Mouse (Mus musculus): ENCODE measurements around the gene Fancm. TPM values are rescaled to one million over a fixed set of nuclear protein-coding genes. Genes with fewer than 3 reads are reported as not detected.

Fancm gene
- 11.7 and 15.6 TPM in 2 replicates for total RNA-seq (2012; rRNA removed)
- polyA plus RNA-seq (2012; ENCODE audit: insufficient read depth in 1 of 2, insufficient read length in 2 of 2, low read depth in 1 of 2, low replicate concordance in 2 of 2, missing spikeins in 1 of 2), result 10 to 100 TPM; 12.8 to 25.3 TPM

DNA sequence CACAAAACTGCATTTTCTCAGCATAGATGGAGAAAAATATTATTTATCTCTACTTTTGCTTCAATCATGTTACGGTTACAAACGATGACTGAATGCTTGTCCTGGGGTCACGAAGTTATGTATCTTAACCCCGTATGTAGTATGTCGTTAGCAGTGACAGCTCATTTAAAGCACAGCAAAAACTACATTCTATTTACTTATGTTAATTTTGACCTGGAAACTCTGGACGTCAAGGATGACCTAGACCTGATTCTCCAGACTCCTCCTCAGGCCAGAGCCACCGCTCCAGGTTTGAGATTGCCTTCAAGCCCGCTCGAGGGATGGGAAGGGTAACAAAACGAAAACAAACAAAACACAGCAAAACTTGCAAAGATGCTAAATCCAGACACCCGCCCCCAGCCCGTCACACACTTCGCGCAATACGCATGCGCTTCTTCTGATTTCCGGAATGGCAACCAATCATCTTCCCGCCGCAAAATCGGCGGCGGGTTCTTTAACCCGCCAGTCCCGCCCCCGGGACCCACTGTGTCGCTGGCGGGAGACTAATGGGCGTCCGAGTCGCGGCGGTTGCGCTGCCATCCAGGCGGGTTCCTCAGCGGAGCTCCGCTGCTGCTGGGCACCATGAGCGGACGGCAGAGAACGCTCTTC, at the start of gene Fancm:
Gene Fancm, plus strand, starts transcription at position 519 of the 648 bp plus-strand sequence.
- Histone ChIP-seq H3K9ac (ENCODE audit: control insufficient read depth, low read depth, low read length, poor library complexity, severe bottlenecking) (peak within 1 kb of the TSS; percentile 85), H3K27ac (ENCODE audit: control insufficient read depth, low read depth, low read length) (peak within 1 kb of the TSS; percentile 52), H3K9me3 (replicated peaks; ENCODE audit: insufficient read depth, low read length) (no peaks in the 10 kb centered on the region), H3K4me3 (ENCODE audit: control insufficient read depth in 1 of 2, insufficient read depth in 1 of 2, low read depth in 2 of 2, low read length in 2 of 2) (peak within 1 kb of the TSS; percentile 84 to 86), H3K27me3 (ENCODE audit: control insufficient read depth in 1 of 2, insufficient read depth in 2 of 2, low read length in 2 of 2) (no peaks in the 10 kb centered on the region), H3K4me1 (ENCODE audit: control insufficient read depth in 1 of 2, insufficient read depth in 2 of 2, low read length in 2 of 2) (peaks cover 0 to 8% of the 10 kb centered on the region in 2 experiments; a peak in 2 of 4 replicates), H3K36me3 (ENCODE audit: control insufficient read depth in 1 of 2, insufficient read depth in 2 of 2, low read length in 2 of 2) (peaks cover 0 to 16% of the 10 kb centered on the region in 2 experiments; a peak in 2 of 4 replicates), H3K79me2 (ENCODE audit: control insufficient read depth, insufficient read depth, low read length, poor library complexity) (peaks cover 30% of the 10 kb centered on the region)
- peak; percentile 96 for DNase-seq (ENCODE audit: low read depth, low spot score)
- TF ChIP-seq ZC3H11A (IDR thresholded peaks at IDR 0.05; ENCODE audit: low read depth, low read length) (no peak), NRF1 (IDR thresholded peaks at IDR 0.05; ENCODE audit: insufficient read depth, low read depth, low read length, poor library complexity, severe bottlenecking) (peak; percentile 91), ETS1 (IDR thresholded peaks at IDR 0.05; ENCODE audit: low read depth, low read length) (peak; percentile 32; the same call in 1 of the 2 replicates), ELF1 (IDR thresholded peaks at IDR 0.05; ENCODE audit: low read depth, low read length) (peak; percentile 86), HCFC1 (IDR thresholded peaks at IDR 0.05; ENCODE audit: low read depth, low read length) (peak; percentile 81), MXI1 (IDR thresholded peaks at IDR 0.05; ENCODE audit: low read depth, low read length) (peak; percentile 82), TBP (IDR thresholded peaks at IDR 0.05; ENCODE audit: low read depth, low read length) (peak; percentile 83), KAT2A (conservative IDR thresholded peaks at IDR 0.05; ENCODE audit: low read depth, low read length) (no peak; the same call in 1 of the 2 replicates), POLR2A (IDR thresholded peaks at IDR 0.05; ENCODE audit: control insufficient read depth in 1 of 2, insufficient read depth in 1 of 2, low read depth in 1 of 2, low read length in 2 of 2, poor library complexity in 1 of 2) (peak; percentile 76 to 88), GATA1 (IDR thresholded peaks at IDR 0.05; ENCODE audit: low read depth, low read length) (no peak), NELFE (IDR thresholded peaks at IDR 0.05; ENCODE audit: low read depth, low read length) (peak; percentile 83), UBTF (IDR thresholded peaks at IDR 0.05; ENCODE audit: borderline replicate concordance, insufficient read depth, low read depth, low read length) (peak; percentile 82; the same call in 1 of the 2 replicates), MAX (IDR thresholded peaks at IDR 0.05; ENCODE audit: low read length) (no peak; the same call in 1 of the 2 replicates), ZMIZ1 (IDR thresholded peaks at IDR 0.05; ENCODE audit: low read depth, low read length) (peak; percentile 61; the same call in 1 of the 2 replicates), E2F4 (IDR thresholded peaks at IDR 0.05; ENCODE audit: borderline replicate concordance, low read depth, low read length) (peak; percentile 92), POLR2AphosphoS2 (IDR thresholded peaks at IDR 0.05; ENCODE audit: low read length) (0 out of 2 replicates have a peak, but pooled peaks have one; percentile 13)

DNA sequence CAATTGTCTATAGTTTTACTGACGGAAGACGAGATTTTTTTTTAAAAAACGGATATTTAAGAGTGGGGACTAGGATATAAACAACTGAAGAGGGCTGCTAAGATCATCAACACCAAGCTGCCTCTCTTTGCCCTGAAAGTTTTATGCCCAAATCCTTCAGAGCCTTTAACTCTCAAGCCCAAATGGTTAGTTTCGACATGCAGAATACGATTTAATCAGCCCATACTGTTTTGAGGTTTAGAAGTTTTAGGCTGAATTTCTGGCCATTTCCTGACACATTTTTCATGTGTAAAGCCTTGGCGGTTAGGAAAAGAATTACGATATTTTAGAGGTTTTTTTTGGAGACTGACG, 39.6 kb upstream of the Fancm start:
- no peak for DNase-seq (ENCODE audit: low read depth, low spot score)
- Histone ChIP-seq H3K9ac (ENCODE audit: control insufficient read depth, low read depth, low read length, poor library complexity, severe bottlenecking) (peak overlapping the region; percentile 79), H3K36me3 (ENCODE audit: control insufficient read depth in 1 of 2, insufficient read depth in 2 of 2, low read length in 2 of 2) (peaks cover 10 to 29% of the 10 kb centered on the region in 2 experiments), H3K4me1 (ENCODE audit: control insufficient read depth in 1 of 2, insufficient read depth in 2 of 2, low read length in 2 of 2) (peaks cover 9 to 12% of the 10 kb centered on the region in 2 experiments; a peak in 3 of 4 replicates), H3K27me3 (ENCODE audit: control insufficient read depth in 1 of 2, insufficient read depth in 2 of 2, low read length in 2 of 2) (no peaks in the 10 kb centered on the region), H3K79me2 (ENCODE audit: control insufficient read depth, insufficient read depth, low read length, poor library complexity) (peaks cover 38% of the 10 kb centered on the region), H3K9me3 (replicated peaks; ENCODE audit: insufficient read depth, low read length) (no peaks in the 10 kb centered on the region), H3K27ac (ENCODE audit: control insufficient read depth, low read depth, low read length) (peak overlapping the region; percentile 48), H3K4me3 (ENCODE audit: control insufficient read depth in 1 of 2, insufficient read depth in 1 of 2, low read depth in 2 of 2, low read length in 2 of 2) (peak overlapping the region; percentile 95 to 97)
- TF ChIP-seq TBP (IDR thresholded peaks at IDR 0.05; ENCODE audit: low read depth, low read length), result no peak
- TF ChIP-seq GATA1 (IDR thresholded peaks at IDR 0.05; ENCODE audit: low read depth, low read length), result no peak
- TF ChIP-seq MAX (IDR thresholded peaks at IDR 0.05; ENCODE audit: low read length), result no peak
- TF ChIP-seq UBTF (IDR thresholded peaks at IDR 0.05; ENCODE audit: borderline replicate concordance, insufficient read depth, low read depth, low read length), result no peak
- TF ChIP-seq JUND (IDR thresholded peaks at IDR 0.05; ENCODE audit: low read depth, low read length), result no peak
- TF ChIP-seq E2F4 (IDR thresholded peaks at IDR 0.05; ENCODE audit: borderline replicate concordance, low read depth, low read length), result no peak
- TF ChIP-seq POLR2A (IDR thresholded peaks at IDR 0.05; ENCODE audit: control insufficient read depth in 1 of 2, insufficient read depth in 1 of 2, low read depth in 1 of 2, low read length in 2 of 2, poor library complexity in 1 of 2), result no peak; a peak in 1 of 4 replicates
- no peak for TF ChIP-seq NRF1 (IDR thresholded peaks at IDR 0.05; ENCODE audit: insufficient read depth, low read depth, low read length, poor library complexity, severe bottlenecking)
- TF ChIP-seq KAT2A (conservative IDR thresholded peaks at IDR 0.05; ENCODE audit: low read depth, low read length), result no peak
- no peak for TF ChIP-seq TCF12 (IDR thresholded peaks at IDR 0.05; ENCODE audit: low read depth, low read length)
- no peak for TF ChIP-seq MAZ (IDR thresholded peaks at IDR 0.05; ENCODE audit: low read depth, low read length)
- no peak for TF ChIP-seq POLR2AphosphoS2 (IDR thresholded peaks at IDR 0.05; ENCODE audit: low read length)
- TF ChIP-seq SIN3A (IDR thresholded peaks at IDR 0.05; ENCODE audit: low read length), result no peak; the same call in 1 of the 2 replicates
- no peak for TF ChIP-seq MEF2A (IDR thresholded peaks at IDR 0.05; ENCODE audit: extremely low read depth, insufficient replicate concordance, low read depth, low read length, poor library complexity, severe bottlenecking)
- no peak for TF ChIP-seq CTCF (IDR thresholded peaks at IDR 0.05 in 2 of 3, conservative IDR thresholded peaks at IDR 0.05 in 1 of 3; ENCODE audit: control insufficient read depth in 1 of 3, insufficient read depth in 1 of 3, low read depth in 2 of 3, low read length in 3 of 3, poor library complexity in 1 of 3, severe bottlenecking in 1 of 3)
- no peak for TF ChIP-seq SMC3 (IDR thresholded peaks at IDR 0.05; ENCODE audit: low read depth, low read length)
- no peak for TF ChIP-seq USF1 (IDR thresholded peaks at IDR 0.05; ENCODE audit: low read depth, low read length)
- TF ChIP-seq MYB (IDR thresholded peaks at IDR 0.05; ENCODE audit: low read depth, low read length), result no peak
- TF ChIP-seq NELFE (IDR thresholded peaks at IDR 0.05; ENCODE audit: low read depth, low read length), result no peak
